Mouse (Mus musculus) lung, postnatal 10 days (tissue): Measurements from ENCODE around the gene Prf1.

Source experiments
- DNase-seq: peaks from one replicate; pipeline ENCODE4 v3.0.0; 2021

Prf1 gene

DNA sequence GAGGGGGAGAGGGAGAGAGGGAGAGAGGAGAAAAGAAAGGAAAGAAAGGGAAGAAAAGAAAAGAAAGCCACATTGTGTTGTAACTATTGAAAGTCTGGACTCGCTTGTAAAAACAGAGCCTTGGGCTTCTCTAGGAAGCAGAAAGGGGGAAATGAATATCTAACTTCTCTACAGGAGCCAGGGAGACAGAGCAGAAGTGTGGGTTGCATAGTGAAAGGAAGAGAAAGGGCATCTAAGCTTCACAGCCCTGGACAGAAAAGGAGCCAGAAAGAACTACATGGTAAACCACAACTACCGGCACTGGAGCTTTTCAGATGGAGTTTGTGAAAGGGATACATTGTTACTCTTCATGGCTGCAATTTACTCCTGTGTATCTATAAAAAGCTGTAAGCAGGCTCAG lies 7.2 kb upstream of the Prf1 start:
- no peak for DNase-seq

DNA sequence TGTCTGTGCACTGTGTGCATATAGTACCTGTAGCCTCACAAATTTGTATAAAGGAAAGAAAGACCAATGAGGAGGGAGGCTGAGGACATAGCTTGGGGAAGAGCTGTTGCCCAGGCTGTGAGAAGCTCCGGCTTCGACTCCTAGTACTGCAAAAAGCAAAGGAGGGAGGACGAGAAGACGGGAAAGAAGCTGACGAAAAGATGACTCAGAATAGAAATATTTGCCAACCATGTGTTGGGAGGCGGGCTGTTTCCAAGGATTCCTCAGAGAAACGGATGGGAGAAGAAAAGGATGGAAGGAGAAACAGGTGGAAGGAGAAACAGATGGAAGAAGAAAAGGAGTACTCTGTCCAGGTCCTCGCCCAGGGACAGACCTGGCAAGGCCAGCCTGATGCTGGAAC lies 3.4 kb upstream of the Prf1 start:
- no peak for DNase-seq

DNA sequence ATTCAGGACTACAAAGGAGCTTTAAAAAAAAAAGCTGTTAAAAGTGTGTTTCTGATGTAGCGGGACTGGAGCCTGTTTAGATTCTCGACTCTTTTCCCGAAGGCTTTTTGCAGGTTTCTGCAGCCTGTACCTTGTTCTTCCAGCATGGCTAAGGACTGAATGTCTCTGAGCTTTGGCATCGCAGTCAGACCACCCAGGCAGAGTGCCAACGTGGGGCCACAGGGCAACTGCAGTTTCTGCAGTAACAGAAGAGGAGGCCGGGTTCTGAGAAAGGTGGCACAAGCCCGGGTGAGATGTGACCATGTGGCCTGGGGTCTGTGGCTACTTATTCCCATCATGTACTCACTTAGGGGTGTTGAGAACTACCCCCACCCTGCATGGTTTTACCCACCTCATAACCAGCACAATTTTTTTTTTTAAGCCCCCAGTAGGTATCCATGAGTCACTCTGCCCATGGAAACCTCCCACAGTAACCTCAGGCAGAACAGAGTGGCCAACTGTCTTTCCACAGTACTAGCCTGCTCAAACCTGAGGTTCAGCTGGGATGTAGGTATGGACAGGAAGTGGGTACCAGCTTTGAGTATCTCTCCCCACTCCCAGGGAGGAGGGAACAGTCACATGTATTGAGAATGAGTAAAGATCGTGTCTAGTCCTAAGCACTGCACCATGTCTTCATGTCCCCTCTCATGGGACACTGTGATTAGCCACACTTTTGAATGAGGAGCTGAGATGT lies 754 bp upstream of the Prf1 start:
- DNase-seq, result no peak

DNA sequence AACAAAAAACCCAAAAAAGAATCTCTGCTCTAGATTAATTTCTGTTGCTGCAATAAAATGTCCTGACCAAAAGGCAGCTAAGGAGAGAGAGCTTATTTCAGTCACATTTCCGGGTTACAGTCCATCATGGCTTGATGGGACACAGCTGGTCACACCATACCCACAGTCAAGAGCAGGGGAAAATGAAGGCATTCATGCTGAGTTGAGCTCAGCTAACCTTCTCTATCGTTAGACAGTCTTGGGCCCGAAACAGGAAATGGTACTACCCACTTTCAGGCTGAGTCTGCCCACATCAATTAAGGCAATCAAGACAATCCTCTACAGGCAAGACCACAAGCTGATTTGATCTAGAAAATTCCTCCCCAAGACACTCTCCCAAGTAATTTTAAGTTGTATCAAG lies 3.4 kb downstream of the Prf1 start:
- peak; percentile 49 for DNase-seq

DNA sequence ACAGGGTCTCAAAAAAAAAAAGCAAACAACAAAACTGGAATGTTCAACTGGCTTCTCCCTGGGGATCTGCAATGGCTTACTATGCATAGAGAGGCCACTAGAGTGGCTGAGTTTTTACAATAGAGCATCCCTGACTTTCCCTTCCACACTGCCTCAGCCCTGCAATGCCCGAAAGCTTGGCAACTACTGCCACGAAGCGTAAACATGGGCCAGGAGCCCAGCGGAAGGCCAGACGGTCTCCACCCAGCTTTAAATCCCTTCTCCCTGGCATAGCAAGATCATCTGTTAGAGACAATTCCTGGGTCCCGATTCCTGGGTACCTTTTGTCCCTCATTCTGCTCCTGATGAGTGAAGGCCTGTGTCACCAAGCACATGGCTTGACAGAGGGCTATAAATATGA lies 6.4 kb downstream of the Prf1 start:
- peak; percentile 64 for DNase-seq

DNA sequence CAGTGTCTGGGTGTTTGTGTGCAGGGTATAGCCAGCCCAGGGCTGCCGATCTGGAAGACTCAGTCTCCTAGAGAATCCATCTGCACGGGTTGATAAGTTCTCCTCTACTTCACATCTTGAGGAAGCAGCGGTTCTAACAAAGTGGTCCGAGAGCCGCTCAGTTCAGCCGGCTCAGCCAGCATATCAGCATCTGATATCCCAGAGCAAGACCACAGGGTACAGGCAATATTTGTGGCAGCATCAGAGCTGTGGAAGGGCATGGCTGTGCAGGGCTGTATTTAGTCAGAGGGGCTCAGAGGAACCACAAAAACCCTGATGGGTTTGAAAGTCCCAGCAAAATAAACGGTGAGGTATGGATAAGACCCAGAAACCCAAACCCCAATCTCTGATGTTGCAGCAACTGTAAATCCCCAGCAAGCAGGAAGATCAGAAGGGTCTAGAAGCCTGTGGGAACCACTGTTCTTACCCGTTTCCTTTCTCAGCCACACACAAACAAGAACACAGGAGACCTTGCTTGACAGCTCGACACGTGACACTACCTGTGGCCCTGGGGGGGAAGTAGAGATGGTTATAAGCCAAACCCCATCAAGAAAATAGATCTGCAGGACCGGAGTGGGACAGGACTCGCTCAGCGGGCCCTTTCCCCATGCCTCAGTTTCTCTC lies 8.4 kb downstream of the Prf1 start:
- no peak for DNase-seq

DNA sequence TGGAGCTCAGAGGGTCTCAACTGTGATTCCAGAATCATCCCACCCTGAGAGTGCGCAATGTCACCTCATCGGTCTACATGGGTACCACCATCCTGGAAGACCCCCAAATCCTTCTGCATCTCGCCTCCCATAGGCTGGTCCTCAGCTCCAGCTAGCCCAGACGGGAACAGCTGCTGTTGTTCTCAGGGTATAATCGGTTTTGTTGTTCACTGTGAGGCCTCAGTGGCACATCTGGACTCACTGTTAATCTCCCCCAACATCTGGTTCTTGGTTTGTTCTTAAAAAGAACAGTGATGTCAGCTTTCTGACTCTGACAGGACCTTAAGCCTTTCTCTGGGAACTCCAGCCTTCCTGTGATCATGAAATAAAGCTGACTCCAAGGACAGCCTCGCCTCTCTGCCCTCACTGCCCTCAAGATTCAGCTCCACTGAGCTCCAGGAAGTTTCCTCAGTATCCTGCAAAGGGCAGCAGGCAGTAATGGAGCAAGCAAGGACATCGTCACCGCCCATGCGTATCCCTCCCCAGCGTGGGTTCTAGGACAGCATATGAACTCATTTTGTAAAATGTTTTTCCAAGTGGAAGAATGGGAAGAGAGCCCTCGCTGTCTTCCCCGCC lies 11.2 kb downstream of the Prf1 start:
- DNase-seq, result peak; percentile 36

DNA sequence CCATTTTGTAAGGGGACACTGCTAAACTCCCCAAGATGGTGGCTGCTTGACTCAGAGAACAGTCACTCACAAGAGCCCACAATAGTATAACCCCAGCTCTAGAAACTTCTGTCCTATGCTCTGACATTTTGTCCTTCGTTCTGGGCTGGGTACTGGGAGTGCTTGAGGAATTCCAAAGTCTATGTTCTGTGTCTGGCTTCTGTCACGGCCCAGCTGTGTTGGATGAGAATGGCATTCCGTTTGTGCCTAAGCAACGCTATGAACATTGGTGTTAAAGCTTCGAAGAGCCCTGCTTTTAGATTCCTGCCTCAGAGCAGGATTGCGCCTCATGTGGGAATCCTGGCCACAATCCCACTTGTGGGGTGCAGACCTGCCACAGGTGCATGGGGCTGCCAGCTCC lies 14.5 kb downstream of the Prf1 start:
- DNase-seq, result peak; percentile 33

DNA sequence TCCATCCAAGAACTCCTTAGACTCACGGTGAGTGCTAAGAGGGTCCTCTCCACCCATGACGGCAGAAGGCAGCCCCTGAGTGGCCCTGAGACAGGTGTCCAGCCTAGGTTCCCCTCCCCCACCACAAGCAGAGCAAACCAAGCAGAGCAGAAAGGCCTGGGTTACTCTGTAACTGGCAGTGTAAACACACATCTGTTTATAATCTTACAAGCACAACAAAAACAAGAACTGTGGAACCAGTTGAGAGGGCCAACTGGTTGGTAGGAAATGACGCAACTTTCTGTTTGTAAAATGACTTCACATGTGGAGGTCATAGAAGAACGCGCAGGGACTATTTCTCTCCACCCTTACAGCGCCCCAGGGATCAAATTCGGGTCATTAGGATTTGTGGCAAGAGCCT lies 15.1 kb downstream of the Prf1 start:
- no peak for DNase-seq

DNA sequence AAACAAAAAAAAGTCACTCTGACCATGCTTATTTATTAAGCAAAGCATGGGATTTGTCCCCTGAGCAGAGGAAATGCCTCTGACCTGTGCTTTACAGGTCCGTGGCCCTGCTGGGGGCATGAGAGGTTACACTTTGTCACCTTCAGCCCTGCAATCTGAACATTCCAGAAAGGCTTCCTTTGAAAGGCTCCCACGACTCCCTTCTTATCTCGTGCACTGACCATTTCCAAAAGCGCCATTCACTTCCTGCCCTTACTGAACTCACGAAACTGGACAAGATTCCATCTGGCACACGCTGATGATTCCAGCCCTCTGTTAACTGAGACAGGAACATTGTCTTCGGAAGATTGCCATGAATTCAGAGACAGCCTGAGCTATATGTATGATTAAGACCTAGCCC lies 16.1 kb downstream of the Prf1 start:
- DNase-seq, result no peak

DNA sequence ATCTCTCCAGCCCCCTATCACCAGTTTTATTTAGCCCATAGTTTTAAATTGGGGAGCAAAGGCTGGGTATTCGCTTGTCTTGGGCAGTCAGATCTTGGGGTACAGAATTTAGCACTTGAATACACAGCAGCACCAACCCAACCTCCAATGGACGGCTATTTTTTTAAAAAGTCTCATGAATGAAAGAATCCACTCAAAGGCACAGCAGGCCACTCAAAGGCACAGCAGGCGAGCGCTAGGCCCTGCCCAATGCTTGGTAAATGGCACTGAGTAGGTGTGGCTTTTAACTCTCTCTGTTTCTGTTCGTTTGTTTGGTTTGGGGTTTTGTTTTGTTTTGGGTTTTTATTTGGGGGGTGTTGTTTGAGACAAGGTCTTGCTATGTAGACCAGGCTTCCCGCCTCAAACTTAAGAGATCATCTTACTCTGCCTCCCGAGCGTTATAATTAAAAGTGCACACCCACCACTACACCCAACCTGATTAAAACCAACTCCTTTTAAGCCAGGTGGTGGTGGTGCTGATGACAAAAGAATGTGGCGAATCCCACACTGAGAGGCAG lies 17.8 kb downstream of the Prf1 start:
- no peak for DNase-seq

DNA sequence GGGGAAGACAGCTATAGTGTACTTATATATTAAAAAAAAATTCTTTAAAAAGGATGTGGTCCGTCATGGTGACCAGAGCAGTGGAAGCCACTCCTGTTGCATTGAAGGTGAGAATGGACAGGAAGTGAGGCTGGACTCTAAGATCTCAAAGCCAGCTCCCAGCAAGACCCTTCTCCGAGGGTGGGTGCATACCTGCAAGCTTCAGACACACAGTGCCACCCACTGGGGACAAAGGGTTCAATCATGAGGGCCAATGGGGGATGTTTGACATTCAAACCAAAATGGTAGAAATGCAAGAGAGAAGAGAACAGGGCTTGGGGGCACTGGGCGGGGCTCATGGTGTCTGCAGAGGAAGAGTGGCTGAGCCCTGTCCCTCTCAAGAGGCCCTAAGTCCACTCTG lies 20.9 kb downstream of the Prf1 start:
- DNase-seq, result no peak

DNA sequence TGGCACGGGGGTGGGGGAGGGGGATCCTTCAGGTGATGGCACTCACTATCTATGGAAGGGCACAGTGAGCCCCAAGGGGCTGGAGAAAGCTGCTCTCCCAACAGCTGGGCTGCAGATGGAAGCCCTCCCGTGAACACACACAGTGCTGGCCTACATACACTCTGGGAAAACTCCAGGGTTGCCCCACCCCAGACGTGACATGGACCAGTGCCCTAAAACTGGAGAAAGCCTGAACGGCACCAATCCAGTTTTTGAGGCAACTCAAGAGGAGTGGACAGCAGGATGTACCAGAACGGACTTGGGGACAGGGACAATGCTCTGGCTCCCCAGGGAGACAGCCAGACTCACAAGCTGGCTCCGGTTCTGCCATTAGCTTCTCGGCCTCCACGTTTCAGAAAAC lies 27.1 kb downstream of the Prf1 start:
- DNase-seq, result peak; percentile 54

DNA sequence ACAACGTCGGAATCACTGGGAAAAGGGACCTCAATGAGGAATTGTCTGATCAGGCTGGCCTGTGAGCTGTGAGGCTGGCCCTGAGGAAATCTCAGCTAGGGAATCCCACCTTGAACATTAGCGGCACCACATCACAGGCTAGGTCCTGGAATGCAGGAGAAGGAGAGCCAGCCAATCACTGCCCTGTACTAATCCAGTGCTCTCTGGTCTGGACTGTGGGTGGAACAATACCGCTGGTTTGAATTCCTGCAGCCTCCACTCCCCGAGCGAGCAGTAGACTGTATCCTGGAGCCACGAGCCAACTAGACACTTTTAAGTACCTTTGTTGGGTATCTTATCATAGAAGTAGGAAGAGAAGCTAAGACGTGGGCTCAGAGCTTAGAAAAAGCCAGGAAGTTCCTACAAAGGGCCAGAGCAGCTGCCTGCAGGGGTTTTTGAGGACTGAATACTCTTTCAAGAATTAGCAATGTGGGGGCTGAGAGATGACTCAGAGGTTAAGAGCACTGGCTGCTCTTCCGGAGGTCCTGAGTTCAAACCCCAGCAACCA lies 28.2 kb downstream of the Prf1 start:
- DNase-seq, result no peak

DNA sequence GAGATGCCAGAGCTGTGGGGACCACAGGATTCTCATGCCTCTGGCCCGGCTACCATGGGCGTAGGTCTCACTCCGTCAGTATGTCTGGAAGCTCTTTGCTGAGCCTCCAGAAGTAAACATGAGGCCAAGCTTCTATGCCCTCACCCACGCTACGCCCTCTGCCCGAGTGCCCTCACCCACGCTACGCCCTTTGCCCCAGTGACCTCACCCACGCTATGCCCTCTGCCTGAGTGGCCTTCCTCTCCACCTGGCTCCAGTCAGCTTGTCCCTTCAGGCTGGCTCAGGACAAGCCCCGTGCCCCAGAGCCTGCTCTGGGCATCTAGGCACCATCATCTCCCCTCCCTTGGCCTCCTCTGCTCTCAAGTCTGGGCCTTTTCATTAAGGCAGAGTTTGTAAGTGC lies 29.9 kb downstream of the Prf1 start:
- DNase-seq, result no peak

DNA sequence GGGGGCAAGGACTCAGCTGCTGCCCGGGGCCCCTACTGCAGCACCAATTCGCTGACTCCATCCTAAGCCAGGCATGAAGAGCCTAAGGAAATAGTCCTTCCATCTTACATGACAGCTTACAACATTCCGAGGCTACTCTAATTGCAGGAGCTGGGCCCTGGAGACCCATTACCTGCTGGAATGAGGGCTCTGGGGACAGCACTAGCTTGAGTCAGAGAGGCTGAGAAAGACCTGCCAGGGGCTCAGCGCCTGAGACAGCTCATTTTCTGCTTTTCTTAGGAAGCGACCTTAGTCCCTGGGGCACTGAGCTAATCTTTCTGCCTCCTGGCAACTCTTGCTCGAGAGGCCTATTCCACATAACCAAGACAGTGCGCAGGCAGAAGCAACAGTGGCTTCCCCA lies 31.3 kb downstream of the Prf1 start:
- no peak for DNase-seq

DNA sequence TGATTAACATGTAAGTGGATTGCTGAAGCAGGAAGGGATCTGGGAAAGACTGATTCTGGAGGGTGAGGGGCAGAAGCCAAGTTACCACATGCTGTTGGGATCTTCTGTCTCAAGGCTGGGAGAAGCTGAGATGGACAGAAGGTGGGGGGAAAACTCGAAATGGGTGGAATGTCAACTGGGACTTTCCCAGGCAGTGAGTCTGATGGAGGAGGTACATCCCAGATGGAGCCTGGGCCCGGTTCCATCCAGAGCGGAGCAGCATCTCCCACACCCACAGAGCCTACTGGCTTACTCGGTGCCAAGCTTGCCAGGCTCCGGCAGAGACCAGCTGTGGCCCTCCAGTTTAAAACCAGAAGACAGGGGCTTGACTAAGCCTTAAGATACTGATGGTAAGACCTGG lies 33.4 kb downstream of the Prf1 start:
- peak; percentile 84 for DNase-seq

DNA sequence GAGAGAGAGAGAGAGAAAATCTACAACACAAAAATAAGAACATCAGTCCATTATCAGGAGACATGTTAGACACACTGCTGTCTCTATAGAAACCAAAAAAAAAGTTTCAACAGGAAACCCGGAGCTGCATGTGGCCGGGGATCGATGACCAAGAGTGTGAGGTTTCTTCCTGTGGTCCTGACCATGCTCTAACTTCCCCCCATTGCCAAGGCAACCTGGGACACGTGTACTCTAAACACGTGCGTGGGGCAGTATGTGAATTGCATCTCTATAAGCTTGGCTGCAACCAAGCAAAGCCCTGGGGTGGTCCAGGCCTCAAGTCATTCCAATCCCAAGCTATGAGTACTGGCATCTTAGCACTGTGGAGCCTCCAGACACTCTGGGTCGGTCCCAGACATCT lies 36.9 kb downstream of the Prf1 start:
- DNase-seq, result no peak

DNA sequence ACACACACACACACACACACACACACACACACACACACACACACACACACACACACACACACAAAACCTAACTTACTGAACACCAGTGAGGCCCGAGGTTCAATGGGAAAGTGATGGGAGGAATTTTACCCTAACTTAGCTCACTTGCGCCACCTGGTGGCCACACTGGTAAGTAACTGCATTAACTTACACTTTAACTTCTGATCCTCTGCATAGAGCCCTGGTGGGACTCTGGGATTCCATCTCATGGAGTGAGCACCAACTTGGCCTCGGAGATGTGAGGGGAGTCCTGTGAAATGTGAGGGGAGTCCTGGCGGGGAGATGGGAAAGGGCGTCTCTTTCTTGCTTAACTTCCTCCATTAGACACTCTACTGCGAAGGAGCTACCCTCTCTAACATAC lies 38.5 kb downstream of the Prf1 start:
- DNase-seq, result peak; percentile 87

DNA sequence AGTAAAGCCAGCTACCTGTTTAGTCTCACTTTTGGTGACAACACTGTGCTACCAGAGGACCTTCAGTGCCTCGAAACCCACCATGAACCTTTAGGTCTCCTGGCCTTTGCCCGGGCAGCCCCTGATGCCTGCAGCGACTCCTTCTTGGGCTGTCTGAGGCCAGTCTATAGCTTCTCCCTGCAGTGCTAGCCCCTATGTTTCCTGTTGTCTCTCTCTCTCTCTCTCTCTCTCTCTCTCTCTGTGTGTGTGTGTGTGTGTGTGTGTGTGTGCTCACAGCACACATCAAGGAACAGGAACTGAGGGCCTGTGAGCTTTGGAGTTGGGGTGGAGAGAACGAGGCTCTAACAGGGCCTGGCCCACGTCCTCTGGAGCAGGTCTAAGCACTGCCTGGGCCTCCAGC lies 39.0 kb downstream of the Prf1 start:
- DNase-seq, result no peak

DNA sequence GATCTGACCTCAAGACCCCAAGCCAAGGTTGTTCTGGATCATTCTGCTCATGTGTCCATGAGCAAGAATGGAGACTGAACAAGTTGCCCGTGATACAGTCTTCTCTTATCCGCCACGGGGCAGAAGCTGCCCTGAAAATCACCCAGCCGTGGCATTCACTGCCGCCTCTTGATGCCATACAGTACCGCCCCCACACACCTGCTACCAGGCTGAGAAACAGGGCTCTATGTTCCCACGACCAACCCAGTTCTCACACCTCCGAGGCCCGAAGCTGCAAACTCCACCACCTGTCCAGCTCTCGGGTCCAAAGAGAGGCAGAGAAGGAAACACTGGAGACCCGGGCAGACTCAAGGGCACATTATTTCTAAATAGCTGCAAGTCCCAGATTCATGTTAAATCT lies 40.0 kb downstream of the Prf1 start:
- no peak for DNase-seq

DNA sequence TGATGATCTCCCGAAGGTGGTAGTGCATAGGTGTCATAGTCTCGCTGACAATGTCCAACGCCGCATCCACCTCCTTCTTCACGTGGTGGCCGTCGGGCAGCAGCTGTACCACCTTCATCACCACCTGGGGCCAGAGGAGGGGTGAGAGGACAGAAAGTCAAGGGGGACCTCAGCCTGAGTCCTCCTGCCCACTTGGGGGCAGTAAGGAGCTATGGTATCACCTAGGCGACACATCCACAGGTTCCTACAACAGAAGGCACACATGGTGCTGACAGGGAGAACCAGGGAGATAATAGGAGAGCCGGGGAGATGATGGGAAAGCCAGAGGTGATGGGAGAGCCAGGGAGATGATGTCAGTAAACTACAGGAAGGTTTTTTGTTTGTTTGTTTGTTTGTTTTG lies 41.6 kb downstream of the Prf1 start:
- no peak for DNase-seq

DNA sequence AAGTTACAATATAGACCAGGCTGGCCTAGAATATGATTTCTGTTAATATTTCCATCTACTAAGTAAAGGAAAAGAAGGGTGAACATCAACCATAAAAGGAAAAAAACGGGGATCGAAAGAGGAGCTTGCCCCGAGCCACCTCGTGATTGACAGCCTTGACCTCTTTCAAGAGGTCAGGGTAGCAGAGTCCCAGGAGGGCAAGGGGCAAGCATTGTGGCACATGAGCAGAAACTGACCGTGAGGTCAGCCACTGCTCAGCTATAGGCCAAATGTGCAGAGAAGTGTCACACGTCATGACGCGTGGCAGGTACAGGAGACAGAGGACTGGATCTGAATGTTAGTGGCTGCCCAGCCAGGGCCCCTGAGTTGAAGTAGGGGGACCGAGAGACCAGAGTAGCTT lies 42.6 kb downstream of the Prf1 start:
- no peak for DNase-seq

DNA sequence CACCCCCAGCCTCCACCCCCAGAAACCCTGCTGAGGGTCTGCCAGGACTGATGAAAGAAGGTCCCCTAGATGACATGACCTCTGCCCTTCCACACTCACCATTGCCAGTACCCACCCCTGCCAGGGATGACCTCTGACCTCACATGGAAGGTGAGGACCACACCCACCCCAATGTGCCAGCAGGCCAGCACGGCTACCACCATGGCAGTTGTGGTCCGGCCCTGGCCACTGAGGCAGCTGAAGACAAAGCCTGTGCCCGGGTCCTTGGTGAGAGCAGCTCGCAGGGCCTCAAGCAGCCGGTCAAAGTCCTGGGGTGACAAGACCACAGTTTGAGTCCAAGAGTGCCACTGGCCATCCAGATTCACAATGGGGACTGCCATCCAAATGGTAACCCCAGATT lies 43.4 kb downstream of the Prf1 start:
- no peak for DNase-seq
